Mouse (Mus musculus): ENCODE data around the gene Rasgef1b.
A peak's percentile ranks its signal among the peaks of the same experiment; 100 is the strongest.

Gene Rasgef1b

DNA sequence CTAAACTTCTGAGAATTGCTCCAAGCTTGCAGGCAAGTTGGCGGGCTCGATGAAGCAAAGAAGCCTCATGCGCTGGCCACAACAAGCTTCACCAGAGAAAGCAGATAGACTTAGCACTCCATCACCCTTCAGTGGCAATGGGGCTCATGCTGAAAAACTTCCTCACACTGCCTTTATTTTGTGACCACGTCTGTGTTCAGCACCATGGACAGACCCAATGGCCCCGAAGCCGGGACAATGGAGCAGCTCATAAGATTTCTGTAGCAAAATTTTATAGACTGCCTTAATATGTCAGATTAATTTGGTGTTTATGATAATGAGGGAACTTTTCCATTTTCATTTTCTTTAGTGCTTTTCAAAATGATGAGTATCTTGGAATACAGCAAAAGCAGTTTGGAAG is 21.6 kb downstream of the Rasgef1b start:
- DNase-seq (ENCODE audit: low spot score): peak; percentile 70

DNA sequence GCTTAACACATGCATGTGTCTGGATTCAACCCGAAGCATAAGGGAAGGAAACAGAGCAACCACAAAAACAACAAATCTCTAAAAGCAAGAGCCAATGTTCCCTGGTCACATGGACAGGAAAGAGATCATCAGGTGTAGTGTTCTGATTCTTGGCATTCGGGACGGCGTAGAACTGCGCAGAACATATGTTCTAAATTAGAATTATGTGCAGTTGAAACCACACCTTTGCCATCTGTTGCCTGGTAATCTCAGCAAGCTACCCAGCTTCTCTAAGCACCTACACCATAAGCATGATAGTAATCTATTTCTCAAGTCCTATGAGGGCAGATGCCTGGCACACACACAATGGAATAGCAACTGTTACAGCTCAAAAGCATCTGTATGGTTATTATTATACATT is 27.1 kb downstream of the Rasgef1b start:
- DNase-seq (ENCODE audit: low spot score): no peak

DNA sequence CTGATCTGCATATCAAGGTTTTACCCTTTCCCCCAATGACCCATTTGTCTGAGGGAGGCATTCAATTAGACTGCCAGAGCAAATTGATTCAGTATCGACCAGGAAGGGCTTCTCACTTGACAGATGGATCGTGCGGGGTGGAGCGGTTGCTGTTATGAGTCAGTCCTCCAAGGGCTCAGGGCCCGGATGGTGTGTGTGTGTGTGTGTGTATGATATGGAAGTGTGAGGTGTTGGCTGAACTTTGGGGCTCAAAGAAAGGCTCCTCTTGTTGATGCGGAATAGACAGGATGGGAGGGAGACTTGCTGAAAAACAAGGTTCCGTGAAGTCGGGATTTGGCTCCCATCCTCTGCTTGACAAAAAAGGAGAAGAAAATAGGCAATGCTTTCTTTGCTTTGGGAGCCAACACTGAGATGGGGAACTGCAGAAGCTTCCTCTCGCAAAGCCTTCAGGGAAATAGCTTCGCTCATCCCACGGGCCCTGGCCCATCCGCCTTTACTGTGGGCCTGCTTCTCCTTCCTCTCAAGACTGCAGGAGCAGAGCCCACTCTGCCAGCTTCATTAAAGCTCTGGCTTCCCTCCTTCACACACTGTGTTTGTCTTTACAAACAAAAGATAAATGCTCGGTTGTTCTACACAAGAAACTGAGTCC is 34.0 kb downstream of the Rasgef1b start:
- DNase-seq (ENCODE audit: low spot score): no peak

DNA sequence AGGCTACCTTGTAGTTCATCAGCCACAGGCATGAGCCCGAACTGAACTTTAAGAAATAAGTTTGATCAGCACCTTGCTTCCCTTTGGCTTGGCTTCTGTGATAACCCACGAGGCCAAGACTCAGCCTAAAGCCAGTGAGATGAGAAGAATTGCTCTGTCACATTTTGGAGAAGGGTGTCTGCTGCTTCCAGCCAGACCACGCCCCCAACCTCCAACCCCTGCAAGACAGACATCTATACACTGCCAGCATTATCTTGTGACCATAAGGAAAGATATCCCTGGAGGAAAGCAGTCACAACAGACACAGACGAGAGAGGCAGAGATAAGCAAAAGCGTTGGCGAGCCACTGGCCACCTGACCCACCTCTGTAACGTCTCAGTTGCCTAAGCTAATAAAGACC is 39.0 kb downstream of the Rasgef1b start:
- no peak for DNase-seq (ENCODE audit: low spot score)

DNA sequence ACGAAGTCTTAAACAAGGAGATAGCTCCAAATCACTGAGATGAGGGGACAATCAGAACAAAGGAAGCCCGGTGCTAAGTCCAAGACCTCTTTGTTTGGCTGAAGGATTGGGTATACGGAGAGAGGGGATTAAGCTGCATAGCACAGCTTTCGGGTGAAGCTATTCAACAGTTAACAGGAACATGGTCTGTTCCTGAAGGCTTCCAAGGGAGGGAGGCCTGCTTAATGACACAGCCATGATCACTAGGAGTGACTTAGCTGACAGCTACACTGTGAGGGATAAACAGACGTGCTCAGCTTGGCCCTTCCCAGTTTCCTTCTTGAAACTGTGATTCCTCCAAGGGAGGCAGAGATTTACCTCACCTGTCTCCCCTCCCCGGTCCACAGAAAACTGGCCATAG is 41.0 kb downstream of the Rasgef1b start:
- peak; percentile 29 for DNase-seq (ENCODE audit: low spot score)

GRCm38 (mm10) chr5:99684023-99684422 is 44.8 kb downstream of the Rasgef1b start:
- DNase-seq (ENCODE audit: low spot score): no peak

DNA sequence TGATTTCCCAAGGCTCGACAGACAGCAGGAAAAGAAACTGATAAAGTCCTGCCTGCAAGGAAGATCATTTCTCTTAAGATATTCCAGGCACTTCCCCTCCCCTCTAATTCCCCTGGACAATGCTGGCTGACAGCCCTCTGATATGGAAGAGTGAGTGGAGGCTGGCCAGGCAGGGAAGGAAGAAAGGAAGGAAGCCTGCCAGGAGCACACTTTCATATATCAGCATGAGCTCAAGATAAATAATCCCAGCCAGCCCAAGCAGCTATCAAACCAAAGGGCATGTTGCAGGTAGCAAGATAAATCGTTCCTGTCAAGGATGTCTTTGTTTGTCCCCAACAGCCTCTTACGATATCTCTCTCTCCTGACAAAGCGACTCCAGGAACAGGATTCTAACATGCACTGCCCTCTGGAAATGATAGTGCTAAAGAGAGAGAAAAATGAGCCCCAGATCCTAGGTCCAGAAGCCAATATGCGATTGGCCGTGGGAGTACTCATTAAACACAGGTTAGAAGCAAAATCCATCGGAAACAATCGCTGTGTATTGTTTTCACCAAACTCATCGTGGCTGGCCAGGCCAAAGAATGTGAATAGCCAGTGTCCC is 58.8 kb downstream of the Rasgef1b start:
- no peak for DNase-seq (ENCODE audit: low spot score)

- DNase-seq (ENCODE audit: low spot score): no peak
These were observed 72.8 kb downstream of the Rasgef1b start for GRCm38 (mm10) chr5:99656024-99656423.

DNA sequence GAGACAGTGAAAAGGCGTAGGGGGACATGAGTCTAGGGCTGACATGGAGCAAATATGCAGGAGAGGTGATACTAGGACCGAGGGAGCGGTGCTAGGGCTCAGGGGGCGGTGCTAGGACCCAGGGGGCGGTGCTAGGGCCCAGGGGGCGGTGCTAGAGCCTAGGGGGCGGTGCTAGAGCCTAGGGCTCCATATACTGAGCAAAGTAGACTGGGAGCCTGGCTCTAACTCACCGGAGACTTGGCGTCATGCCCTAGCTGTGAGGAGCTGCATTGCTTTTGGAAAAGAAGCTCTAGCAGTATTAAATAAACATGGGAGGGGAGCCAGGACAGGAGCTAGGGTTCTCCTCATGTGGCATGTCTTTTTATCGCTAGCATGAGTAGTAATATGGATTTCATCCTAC is 75.9 kb downstream of the Rasgef1b start:
- DNase-seq (ENCODE audit: low spot score): no peak

- no peak for DNase-seq (ENCODE audit: low spot score)
These were observed 87.5 kb downstream of the Rasgef1b start for GRCm38 (mm10) chr5:99641407-99641806.

DNA sequence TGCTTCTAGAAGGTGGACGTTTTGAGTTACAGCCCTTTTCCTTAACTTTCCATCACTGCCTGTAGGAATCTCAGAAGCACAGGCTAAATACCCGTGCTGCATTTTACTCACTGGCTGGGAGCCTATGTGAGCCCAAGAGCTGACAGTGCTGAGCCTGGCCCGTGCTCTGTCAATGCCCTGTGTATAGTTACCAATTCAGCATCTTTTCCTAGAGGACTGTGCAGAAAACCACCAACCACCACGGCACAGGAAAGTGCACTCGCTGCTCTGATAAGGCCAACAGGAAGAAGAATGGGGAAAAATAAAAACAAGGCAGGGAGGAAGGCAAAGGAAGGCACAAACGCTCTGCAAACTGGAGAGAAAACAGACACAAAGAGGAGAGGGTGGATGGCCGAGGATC is 92.3 kb downstream of the Rasgef1b start:
- no peak for DNase-seq (ENCODE audit: low spot score)

DNA sequence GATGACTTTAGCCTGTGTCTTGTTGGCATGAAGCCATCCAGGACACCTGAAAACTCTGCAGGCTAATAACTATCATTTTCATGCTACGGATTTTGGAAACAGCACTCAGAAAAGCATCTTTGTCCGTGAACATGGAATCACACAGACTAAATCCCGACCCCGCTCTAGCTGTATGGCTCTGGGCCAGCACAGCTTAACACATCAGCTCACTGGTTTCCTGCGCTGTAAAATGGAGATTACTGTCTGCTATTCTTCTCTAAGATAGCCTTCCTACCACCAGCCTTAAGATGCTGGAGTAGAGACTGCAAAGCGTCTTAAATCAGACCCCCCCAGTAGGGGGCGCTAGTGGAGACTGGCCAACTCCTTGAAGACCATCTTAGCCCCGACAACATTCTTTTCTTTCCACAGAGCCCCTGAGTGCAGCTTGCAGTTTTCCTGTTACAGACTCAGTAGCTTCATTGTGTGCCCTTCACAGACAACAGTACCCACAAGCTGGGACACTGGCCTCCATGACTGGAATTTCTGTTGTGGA is 94.8 kb downstream of the Rasgef1b start:
- no peak for DNase-seq (ENCODE audit: low spot score)

DNA sequence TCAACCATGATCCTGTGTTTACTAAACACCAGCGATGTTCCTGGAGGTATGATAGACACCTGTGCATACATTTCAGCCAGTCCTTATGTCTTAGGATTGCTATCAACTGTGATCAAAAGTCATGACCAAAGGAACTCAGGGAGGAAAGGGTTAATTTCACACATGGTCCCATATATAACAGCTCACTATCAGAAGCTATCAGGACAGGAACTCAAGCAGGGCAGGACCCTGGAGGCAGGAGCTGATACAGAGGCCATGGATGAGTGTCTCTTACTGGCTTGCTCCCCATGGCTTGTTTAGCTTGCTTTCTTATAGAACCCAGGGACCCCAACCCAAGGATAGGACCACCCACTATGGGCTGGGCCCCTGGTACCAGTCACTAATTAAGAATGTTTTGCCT is 95.3 kb downstream of the Rasgef1b start:
- no peak for DNase-seq (ENCODE audit: low spot score)

GRCm38 (mm10) chr5:99632649-99633310 is 96.1 kb downstream of the Rasgef1b start:
- no peak for DNase-seq (ENCODE audit: low spot score)

DNA sequence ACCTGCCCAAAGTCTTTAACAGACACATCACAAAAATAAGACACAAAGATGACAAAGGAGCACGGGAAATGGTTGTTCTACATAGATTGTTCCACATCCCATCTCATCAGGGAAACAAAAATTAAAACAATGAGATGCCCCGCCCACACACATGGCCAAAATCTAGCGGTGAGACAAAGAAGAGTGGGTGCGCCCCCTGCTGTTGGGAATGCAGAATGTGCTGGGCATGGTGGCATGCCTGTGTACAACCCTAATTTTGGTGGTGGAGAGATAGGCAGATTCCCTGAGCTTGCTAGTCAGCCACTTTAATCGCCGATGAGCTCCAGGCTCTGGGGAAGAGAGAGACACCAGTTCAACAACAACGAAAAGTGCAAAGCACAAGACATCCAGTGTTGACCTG is 98.8 kb downstream of the Rasgef1b start:
- peak; percentile 39 for DNase-seq (ENCODE audit: low spot score)

GRCm38 (mm10) chr5:99625603-99626002 is 103.3 kb downstream of the Rasgef1b start:
- peak; percentile 21 for DNase-seq (ENCODE audit: low spot score)

GRCm38 (mm10) chr5:99620771-99621170 is 108.1 kb downstream of the Rasgef1b start:
- no peak for DNase-seq (ENCODE audit: low spot score)

DNA sequence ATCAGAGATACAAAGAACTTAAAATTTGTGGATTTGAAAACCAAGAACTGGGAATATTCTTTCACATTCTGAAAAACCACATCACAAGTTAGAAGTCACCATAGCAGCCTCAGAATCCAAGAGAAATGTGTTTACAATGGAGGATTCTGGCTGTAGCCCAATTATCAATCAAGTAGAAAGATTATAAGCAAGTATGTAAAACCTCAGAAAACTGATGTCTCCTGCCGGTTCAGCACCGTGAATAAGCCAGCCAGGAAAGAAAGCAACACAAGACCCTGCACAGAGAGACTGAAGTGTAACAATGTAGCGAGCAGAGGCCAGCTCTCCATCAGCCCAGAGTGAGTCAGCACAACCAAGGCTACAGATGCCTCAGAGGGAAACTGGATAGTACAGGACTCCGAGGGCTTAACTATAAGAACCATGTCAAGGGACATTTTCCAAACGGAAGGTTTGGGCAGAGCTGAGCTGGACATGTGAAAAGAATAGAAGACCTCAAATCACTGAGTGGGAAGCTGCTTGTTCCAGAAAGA is 111.5 kb downstream of the Rasgef1b start:
- DNase-seq (ENCODE audit: low spot score): peak; percentile 26

DNA sequence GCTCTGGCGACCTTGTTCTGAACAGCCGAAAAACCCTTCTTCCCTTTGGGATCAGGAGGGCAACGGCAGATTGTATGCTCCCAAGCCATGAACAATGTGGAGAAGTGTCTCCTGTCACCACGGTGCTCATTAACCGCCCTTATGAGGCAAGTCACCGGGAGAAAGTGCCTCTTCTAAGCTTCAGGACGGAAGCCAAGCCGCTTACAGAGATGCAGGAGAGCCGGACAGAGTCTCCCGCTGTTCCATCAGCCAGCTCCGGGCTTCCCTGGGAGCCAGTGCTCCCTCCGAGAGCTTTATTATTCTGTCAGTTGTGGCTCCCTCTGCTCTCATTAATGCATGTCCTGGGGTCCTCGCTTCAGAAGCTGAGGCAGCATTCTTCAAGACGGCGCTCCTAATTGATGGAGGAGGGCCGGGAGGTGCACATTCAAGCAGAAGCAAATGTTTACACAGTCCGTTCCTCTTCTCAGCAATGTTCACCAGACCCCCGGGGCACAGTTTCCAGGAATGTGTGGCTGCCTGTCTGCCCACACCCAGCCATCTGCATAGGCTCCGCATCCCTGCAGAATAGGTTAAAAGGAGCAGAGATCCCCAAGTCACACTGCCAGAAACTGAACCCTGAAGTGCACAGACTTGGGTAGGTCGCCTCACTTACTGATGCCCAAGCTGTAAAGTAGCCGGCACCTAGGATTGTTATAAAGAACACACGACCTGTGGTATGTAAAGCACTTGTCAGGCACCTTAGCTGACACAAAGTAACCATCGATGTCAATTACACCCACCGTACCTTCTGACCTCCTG is 115.3 kb downstream of the Rasgef1b start:
- peak; percentile 85 for DNase-seq (ENCODE audit: low spot score)

GRCm38 (mm10) chr5:99607602-99608001 is 121.3 kb downstream of the Rasgef1b start:
- DNase-seq (ENCODE audit: low spot score): no peak

- no peak for DNase-seq (ENCODE audit: low spot score)
These were observed 122.6 kb downstream of the Rasgef1b start for GRCm38 (mm10) chr5:99606164-99606858.
